Mouse (Mus musculus) natural killer cell, adult 2 months (primary cell): ENCODE measurements around the gene Ppp2r5e.
"Not testable (repeated sequence)": the region's sequence is repeated elsewhere in the genome, so short reads cannot be mapped to it uniquely, and the experiment has no call there.

Experiments used
- DNase-seq, 2 experiments: peaks; one replicate each; pipeline ENCODE4 v3.0.0; 2022; ENCODE audit warnings: low spot score in 2 of 2

Gene Ppp2r5e

GRCm38 (mm10) chr12:75486568-75487286, 109.3 kb downstream of the Ppp2r5e start:
- DNase-seq: no peak

GRCm38 (mm10) chr12:75482781-75483180, 113.3 kb downstream of the Ppp2r5e start:
- no peak for DNase-seq

GRCm38 (mm10) chr12:75482015-75482414, 114.0 kb downstream of the Ppp2r5e start:
- no peak for DNase-seq

- no peak for DNase-seq
Measured at GRCm38 (mm10) chr12:75480031-75480430, 116.0 kb downstream of the Ppp2r5e start.

GRCm38 (mm10) chr12:75479375-75479898, 116.6 kb downstream of the Ppp2r5e start:
- no peak for DNase-seq

GRCm38 (mm10) chr12:75478596-75478995, 117.4 kb downstream of the Ppp2r5e start:
- no peak for DNase-seq

GRCm38 (mm10) chr12:75478117-75478516, 117.9 kb downstream of the Ppp2r5e start:
- DNase-seq: no peak

GRCm38 (mm10) chr12:75473021-75473420, 123.0 kb downstream of the Ppp2r5e start:
- no peak for DNase-seq

- no peak for DNase-seq
Measured at GRCm38 (mm10) chr12:75472107-75472506, 123.9 kb downstream of the Ppp2r5e start.

- no peak for DNase-seq
Measured at GRCm38 (mm10) chr12:75467814-75468213, 128.2 kb downstream of the Ppp2r5e start.

- no peak for DNase-seq
Measured at GRCm38 (mm10) chr12:75467127-75467526, 128.9 kb downstream of the Ppp2r5e start.

- DNase-seq: no peak
Measured at GRCm38 (mm10) chr12:75466206-75466605, 129.8 kb downstream of the Ppp2r5e start.

GRCm38 (mm10) chr12:75464016-75464769, 131.9 kb downstream of the Ppp2r5e start:
- DNase-seq: no peak

- DNase-seq: no peak
Measured at GRCm38 (mm10) chr12:75460561-75460960, 135.5 kb downstream of the Ppp2r5e start.

- DNase-seq: no peak
Measured at GRCm38 (mm10) chr12:75459656-75460055, 136.4 kb downstream of the Ppp2r5e start.

GRCm38 (mm10) chr12:75453441-75453840, 142.6 kb downstream of the Ppp2r5e start:
- no peak for DNase-seq

- DNase-seq: no peak
Measured at GRCm38 (mm10) chr12:75453027-75453426, 143.0 kb downstream of the Ppp2r5e start.

- DNase-seq: no peak
Measured at GRCm38 (mm10) chr12:75450592-75450991, 145.5 kb downstream of the Ppp2r5e start.

- no peak for DNase-seq
Measured at GRCm38 (mm10) chr12:75450011-75450410, 146.0 kb downstream of the Ppp2r5e start.

GRCm38 (mm10) chr12:75449475-75449966, 146.5 kb downstream of the Ppp2r5e start:
- no peak for DNase-seq

- no peak for DNase-seq
Measured at GRCm38 (mm10) chr12:75448921-75449320, 147.1 kb downstream of the Ppp2r5e start.

GRCm38 (mm10) chr12:75446245-75446644, 149.8 kb downstream of the Ppp2r5e start:
- no peak for DNase-seq

GRCm38 (mm10) chr12:75432400-75432799, 163.6 kb downstream of the Ppp2r5e start:
- DNase-seq: not testable (repeated sequence)
